Mouse (Mus musculus) cortical plate, adult 2 months (tissue): ENCODE measurements at regions not wholly inside any gene's neighbourhood (a gene's known extent, or its start where the extent isn't known, plus 50 kb on each side); places are given as distances from the start of the nearest gene placed in this dataset.

Experiments
- CTCF ChIP-seq: fragments of 200-500 bp; IDR thresholded peaks from 2 replicates; pipeline ENCODE4 v1.5.1; 2011; ENCODE audit warnings: mild to moderate bottlenecking, control low read depth, low read length; ENCODE audit not compliant: insufficient read depth; ENCODE audit errors: extremely low read depth
- POLR2A ChIP-seq: fragments of 200-500 bp; IDR thresholded peaks from 2 replicates; pipeline ENCODE4 v1.6.1; 2011; ENCODE audit warnings: mild to moderate bottlenecking, low read length, control low read depth; ENCODE audit not compliant: insufficient read depth; ENCODE audit errors: extremely low read depth

DNA sequence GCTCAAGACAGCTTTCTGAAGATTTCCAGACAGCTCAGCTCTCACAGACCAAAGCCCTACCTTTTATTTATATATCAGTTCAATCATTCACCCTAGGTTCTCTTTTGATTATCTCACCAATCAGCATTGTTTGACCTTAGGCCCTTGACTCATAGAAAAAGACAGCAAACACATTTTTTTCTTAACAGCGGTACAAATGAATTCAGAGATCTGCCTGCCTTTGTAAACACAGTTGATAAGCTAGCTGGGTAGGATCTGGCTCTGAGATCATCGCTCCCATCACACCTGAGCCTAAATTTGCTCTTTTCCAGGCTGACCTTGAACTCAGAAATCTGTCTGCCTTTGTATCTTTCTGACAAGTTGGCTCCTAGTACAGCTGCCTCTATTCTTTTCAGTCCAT, 174.9 kb upstream of the Egln3 start:
- TF ChIP-seq CTCF (no peak), POLR2A (no peak)
